Mouse (Mus musculus) regulatory T cell (primary cell): Measurements from ENCODE around the gene Tlr7.

ENCODE experiments used
- in situ Hi-C: fragments of 300-600 bp; cut with MboI, MseI; formaldehyde crosslinking; loops from one replicate; pipeline ENCODE4 v1.15.1; 2025; ENCODE audit warnings: high pct_unique_total_duplicates

Gene Tlr7

DNA sequence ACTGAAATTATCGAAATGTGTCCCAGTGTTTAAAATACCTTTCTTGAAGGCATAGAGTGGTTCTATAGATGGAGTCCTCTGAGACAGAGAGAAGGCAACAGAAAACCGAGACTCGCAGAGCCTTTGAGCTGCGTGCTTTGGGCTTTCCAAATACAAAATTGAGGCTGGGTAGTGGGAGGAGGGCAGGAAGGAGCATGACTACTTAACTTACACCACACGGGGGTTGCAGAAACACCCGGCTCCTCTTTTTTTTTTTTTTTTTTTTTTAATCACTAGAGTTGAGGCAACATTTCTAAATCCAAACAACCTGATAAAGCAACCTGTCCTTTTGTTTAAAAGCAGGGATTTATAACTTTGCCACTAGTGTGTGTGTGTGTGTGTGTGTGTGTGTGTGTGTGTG is at the start of gene Tlr7:
Gene Tlr7 (minus strand): TSS at position 160 of the 400 bp plus-strand sequence.
- in situ Hi-C loops: no loop called here

DNA sequence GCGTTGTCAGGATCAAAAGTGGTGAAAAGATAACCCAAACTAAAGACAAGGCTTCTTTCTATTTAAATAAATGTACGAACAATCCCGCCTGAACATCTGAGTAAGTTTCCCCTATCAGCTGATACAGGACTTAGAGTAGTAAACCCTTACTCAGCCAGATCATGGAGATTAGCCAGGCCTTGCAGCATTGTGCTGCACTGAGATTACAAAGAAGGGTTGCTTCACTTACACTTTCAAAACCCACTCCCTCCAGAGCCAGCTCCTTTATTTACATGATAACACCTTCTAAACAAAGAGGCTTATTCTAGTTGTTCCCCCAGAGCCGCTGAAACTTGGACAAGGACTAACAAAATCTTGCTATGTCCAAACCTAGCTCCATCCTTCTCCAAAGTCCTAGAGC is 49.7 kb upstream of the Tlr7 start:
- in situ Hi-C loops: loop anchor here (25.0 kb wide), 1 partner anchor 107 kb away; no protein-coding TSS in a partner anchor

DNA sequence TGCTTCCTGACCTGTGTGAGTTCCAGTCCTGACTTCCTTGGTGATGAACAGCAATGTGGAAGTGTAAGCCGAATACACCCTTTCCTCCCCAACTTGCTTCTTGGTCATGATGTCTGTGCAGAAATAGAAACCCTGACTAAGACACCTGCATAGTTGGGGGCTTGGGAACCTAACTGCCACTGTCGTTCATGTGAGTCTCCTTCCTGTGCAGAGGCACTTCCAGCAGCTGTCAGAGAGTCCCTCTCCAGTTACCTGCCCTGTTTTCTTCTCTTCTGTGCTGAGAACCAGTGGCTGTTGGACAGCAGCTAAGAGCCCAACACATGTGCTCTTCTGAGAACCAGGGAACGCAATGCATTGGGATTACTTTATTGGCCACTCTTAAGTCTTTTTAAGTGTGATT is 30.9 kb upstream of the Tlr7 start:
- in situ Hi-C loops: loop anchor here (25.0 kb wide), 1 partner anchor 1199 kb away; the partner anchor contains the start of gene Gemin8

DNA sequence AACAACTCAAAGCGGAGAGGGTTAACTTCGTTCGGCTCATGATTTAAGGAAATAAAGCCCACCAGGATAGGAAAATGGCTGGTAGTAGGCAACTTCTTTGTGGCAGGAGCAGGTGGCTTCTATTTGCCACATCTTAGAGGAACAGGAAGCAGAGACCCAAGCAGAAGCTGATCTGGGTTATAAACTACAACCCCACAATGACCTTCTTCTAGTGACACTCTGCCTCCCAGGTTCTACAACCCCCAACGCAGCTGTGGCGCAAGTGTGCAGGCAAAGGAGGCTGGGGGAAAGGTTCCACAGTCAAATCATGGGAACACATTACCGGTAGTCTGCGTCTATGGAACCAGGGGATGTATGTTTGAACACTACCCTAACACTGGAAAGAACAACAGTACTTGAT is 29.3 kb upstream of the Tlr7 start:
- in situ Hi-C loops: loop anchor here (25.0 kb wide), 1 partner anchor 1197 kb away; the partner anchor contains the start of gene Gemin8

DNA sequence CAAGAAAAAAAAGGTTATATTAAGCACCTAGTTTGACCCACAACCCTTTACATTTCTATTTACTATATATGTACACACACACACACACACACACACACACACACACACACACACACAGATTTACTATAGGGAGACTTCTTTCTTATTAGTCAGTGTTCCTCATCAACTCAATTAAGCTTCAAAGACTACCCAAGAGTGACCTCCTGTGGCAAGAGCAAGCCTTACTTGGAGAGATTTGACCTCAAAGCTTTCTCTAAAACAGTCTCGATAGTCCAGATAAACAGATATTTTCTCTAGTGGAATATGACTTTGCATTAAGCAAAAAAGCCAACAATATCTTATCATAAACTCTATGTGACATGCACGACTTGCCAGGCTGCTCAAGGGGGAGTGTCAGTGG is 27.1 kb upstream of the Tlr7 start:
- in situ Hi-C loops: loop anchor here (25.0 kb wide), 1 partner anchor 1195 kb away; the partner anchor contains the start of gene Gemin8

DNA sequence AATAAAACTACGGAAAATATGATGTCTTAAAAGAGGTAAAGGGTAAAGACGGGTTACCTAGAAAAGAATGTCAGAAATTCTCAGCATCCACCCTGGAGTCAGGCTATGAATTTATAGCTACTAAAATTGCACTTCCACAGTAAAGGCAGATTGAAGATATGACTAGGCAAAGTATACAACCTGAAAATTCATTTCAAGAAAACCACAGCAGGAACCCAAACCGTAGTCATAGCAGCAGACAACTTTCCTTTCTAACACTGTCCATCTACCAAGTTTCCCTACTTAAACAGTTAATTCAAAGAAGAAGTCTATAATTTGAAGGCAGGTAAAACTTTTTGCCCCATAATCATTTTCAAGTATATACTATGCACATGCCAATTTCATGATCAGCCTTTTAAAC is 25.6 kb upstream of the Tlr7 start:
- in situ Hi-C loops: loop anchor here (25.0 kb wide), 1 partner anchor 1194 kb away; the partner anchor contains the start of gene Gemin8

DNA sequence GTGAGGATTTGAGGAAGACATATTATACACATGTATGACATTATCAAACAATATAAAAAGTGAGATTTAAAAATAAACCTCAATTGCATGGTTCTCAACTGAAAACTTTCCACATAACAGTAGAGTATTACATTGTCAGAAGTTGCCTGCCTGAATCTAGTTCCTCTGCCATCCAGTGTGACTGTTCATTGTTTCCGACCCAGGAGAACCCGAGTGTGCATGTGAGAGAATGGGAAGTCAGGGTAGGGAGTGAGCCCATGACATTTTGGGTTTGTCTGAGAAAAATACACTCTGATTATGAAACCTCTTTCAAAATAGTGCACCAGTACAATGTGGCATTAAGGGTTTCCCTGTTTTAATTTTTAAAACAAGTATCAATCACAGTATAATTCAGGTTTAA is 23.3 kb upstream of the Tlr7 start:
- in situ Hi-C loops: loop anchor here (25.0 kb wide), 1 partner anchor 1191 kb away; the partner anchor contains the start of gene Gemin8

DNA sequence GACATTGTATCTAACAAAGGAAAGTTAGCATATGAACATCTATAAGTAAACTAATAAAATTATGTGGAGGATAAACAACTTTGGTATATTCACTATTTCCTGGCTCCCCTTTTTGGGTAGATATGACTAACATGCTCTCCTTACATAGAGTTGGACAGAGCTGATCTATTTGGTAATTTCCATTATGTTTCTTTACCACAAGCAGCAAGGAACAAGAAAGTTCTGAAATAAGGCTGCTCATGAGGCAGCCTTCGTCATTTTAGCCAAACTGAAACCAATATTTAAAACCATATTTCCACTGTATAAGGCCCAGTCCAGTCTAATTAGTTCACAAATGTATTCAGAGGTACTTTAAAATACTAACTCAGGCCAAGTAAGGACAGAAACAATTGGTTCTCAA is 16.1 kb upstream of the Tlr7 start:
- in situ Hi-C loops: no loop called here

DNA sequence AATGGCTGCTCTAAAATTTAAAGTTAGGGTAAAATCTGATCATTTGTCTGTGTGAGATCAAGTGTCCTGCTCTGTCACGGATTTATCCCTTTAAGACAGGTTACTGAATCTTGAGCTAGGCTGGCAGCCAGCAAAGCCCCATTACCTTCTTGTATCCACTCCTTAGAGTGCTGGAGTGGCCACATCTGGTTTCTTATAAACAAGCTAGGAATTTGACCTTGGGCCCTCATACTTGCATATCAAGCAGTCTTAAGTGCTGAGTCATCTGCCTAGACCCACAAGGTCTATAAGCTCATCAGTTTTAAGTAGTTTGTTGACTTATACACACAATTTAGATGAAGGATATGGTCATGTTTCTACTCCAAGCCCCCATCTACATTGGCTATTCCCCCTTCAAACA is 14.0 kb upstream of the Tlr7 start:
- in situ Hi-C loops: no loop called here

DNA sequence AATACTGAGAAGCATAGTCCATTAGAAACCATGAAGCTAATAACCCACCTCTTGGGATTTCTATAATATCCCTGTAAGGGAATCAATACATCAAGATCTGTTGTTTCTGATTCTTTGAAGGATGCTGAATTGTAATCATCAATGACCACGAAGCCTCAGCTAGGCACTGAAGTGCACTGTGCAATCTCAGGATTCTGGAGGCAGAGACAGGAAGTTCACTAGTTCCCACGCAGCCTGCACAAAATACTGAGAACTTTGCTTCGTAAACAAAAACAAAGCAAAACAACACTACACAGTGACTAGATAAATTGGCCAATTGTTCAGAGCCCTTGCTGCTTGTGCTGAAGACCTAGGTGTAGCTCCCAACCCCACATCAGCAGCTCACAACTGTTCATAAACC is 11.5 kb upstream of the Tlr7 start:
- in situ Hi-C loops: no loop called here

DNA sequence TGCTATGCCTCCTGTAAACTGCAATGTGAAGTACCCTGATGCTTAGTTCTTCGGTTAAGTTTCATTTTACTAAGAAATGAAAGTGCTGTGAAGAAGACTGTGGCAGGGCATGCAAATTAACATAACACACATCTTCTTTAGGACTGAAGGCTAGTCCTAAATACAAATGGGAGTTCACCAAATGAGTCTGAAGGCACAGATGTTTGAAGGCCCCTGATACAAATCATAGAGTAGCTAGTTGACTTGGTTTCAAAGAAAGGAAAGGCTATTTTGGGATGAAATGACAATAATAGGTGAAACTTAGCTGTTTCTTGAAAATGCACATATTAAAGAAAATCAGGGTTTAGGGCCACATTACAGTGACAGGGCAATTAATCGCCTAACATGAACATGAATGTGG is 9.8 kb upstream of the Tlr7 start:
- in situ Hi-C loops: no loop called here

DNA sequence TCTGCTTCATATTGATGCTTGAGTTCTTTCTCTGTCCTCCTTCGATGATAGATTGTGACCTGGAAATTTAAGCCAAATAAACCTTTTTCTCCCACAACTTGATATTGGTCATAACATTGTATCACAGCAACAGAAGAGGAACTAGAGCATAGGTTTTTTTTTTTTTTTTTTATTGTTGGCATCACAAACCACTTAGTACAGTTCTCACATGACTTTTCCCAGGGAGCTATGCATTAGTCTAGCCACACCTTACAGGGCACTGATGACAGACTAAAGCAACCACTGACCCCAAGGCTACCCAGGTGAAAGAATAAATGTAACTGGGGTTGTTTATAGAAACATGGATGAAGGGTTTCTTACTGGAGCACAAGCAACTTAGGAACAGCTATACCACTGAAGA is 7.6 kb upstream of the Tlr7 start:
- in situ Hi-C loops: no loop called here

DNA sequence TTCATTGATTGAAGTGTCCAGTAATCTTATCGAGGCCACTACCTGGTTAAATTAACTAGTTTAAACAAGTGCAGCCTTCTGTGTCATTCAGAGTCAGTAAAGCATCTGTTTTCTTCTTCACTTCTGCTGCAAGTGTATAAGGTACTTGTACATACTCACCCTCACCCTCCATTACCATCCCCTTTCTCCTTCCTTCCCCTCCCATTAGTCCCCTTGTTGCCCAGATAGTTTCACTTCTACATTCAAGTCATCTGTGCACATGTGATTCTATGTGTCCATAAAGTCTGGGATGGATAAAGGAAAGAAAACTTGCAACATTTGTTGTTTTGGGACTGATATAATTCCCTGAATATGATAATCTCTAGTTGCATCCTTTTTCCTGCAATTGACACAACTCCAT is 4.2 kb upstream of the Tlr7 start:
- in situ Hi-C loops: no loop called here

DNA sequence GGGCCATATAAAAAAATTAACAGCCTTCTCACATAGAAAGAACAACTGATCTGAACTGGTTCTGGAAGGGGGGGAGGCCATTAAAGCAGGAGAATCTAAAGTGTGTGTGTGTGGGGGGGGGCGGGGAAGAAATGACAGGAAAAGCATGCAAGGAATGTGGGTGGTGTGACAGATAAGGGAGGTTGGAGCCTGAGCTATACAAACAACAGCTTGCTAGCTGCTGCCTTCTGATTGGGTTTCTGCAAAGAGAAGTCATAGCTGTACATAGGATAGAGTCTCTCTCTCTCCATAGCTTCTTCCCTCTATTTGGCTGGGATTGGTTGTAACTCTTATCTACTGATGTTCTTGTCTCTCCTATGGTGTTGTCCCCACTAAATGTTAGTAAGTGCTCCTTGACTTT is 2.2 kb upstream of the Tlr7 start:
- in situ Hi-C loops: no loop called here

DNA sequence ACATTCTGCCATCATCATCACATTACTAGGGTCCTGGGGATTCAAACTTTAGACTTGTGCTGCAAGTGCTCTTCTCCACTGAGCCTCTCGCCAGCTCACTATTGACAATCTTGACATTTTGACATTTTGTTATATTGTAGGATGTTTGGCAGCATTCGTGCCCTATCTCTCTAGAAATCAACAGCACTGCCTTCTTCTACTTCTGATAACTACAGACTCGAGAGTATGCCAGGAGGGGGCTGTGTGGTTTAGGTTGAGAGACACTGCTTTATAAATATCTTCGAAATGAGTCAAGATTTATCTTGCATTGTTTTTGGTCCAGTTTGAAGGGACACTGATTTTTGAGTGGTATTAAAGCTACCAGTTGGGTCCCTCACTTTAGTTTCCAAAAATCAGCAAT is 635 bp upstream of the Tlr7 start:
- in situ Hi-C loops: no loop called here

DNA sequence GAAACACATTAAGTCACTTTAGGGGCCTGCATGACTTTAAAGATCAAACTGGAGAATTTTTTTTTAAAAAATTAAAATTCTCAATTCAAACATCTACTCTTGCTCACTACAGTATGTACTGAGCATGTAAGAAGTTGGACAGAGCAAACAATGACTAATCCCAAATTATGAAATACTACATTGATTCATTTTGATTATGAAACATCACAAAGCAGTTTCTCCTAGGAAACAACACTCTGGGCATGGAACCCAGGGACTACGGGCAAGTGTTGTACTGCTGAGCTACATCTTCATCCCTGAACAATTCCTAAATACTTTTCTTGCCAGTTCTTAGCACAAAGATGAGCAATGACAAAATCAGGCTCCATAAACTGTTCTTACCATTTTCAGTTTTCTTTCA is 738 bp downstream of the Tlr7 start:
- in situ Hi-C loops: no loop called here

DNA sequence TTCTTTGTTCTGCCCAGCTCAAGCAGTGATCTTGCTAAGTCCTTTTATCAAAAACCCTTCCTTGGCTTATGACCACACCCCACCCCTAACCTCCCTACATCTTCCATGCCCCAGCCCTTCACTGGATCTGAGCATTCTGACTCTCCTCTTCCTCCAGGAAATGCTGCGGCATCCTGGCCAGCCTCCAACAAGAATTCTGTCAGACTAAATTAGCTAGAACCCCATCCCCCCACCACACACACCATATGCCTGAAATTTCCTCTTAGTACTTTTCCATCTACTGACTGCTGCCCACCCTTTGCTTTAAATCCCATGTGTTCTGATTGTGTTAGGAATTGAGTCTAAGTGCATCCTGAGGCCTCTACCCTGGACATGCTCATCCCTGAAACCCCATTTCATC is 1.3 kb downstream of the Tlr7 start:
- in situ Hi-C loops: no loop called here

DNA sequence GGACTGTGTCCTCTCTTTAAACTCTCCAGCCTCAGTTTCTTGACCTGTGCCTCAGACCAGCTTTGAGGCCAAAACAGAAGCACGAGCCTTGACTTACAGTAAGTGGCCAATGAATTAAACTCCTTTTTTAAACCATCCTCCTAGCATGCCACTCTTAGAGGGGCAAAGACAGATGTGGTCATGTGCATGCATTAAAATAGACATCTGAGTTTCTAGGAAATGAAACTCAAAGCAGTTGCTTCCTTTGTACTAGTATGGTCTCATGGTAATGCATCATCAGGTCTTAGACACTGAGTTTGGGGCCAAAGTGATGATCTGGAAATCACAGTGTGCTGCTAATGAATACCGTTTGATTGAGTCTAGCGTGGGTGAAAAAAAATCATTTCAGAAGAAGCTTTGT is 1.8 kb downstream of the Tlr7 start:
- in situ Hi-C loops: no loop called here

DNA sequence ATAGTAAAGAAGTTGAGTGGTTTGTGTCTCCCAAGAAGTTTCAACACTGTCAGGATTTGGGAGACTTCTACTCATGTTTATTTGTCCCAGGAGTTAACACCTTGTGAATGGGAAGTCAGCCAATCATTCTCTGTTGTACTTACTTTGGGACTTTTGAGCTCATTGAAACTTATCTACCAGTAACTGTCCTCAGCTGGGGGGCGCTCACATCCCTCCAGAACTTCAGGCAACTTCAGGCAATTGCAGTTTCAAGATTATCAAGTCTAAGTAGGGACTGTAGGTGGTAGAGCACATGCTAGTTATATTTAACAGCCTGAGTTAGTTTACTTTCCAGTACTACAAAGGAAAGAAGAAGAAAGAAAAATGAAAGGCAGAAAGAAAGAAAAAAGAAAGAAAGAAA is 6.6 kb downstream of the Tlr7 start:
- in situ Hi-C loops: no loop called here

DNA sequence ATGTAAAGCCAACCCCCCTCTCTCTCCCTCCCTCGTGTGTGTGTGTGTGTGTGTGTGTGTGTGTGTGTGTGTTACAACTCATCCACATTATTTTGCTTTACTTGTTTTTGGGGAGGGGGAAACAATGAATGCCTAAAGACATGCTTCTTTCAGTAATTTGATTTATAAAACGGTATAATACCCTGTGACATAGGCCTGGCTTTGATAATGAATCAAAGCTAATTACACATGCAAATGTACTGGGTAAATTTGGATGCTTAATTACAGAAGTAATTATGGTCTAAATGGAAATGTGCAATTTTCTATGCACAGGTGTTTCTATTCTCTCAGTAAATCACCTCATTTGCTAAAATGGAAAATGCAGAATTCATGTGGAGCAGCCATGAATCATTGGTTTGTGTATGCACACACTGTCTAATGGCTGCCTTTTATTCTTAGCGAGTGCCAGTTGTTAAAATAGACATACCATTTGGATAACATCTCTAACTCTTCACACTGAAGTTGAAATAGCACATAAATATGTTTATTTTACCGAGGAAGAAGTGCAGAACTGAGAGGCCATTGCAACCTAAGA is 9.0 kb downstream of the Tlr7 start:
- in situ Hi-C loops: no loop called here

DNA sequence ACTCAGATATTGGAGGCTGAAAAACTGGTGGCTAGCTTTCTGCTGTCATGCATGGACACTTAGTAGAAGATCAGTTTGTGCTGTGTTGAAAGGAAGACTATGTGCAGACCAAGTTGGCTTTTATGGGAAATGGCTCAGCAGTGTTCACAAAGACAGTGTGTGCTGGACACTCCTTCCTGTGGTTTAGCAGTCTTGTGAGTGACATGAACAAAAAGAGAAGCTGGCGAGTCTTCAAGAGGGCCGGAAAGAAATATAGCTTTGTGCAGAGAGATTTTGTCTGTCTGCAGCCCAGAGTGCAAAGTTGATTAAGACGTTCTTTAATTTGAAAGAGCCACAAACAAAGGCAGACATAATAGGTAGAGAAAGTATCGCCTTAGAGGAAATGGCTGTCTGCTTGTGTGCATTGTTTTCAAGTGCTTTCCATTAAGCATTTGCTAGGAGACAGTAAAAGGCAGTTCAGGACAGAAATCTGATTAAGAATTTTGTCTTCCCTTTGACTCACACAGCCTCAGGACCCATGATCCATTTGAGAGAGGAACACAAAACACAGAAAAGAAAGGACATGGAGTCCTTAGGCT is 11.4 kb downstream of the Tlr7 start:
- in situ Hi-C loops: no loop called here

DNA sequence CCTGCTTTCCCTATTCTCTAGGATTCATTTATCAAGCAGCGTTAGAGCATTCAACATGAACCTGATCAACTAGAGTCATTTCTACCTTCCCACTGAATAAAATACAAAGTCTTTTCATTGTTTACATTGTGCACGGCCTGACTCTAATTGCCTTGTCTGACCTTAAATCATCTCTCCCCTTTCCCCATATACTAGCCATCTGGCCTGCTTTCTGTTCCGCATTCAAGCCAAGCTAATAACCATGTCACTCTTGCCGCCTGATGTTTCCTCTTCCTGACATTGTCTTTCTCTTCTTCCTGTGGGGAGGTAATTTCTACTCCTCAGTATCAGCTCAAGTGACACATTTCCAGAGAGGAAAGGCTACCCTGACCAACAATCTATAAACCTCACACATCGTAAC is 14.6 kb downstream of the Tlr7 start:
- in situ Hi-C loops: no loop called here

DNA sequence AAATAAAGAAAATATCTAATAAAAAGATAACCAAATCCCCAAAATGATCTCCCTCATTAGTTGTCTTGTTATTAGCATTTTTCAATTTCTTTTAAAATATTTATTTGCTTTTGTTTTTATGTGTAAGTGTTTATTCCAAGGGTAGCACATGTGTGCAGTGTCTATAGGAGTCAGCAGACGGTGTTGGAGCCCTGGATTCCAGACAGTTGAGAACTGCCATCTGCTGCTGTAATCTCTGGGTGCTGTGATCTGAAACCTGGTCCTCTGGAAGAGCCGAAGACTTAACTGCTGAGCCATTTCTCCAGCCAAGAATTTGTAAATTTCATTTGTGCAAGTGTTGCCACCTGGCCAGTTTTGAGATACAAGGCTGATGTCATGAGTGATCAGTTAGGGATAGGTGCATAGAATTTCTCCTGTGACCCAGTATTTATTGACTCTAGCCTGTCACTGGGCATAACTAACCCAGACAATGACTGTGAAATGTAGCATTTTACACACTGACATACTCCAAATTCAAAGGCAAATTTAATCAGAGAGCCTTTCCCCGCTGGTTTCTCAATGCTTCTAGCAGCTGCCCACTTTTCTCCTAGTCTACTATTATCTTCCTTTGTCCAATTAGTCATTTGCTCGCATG is 15.1 kb downstream of the Tlr7 start:
- in situ Hi-C loops: no loop called here
